ENCODE assay signal across 8 mouse cellular contexts in the genomic region with DNA sequence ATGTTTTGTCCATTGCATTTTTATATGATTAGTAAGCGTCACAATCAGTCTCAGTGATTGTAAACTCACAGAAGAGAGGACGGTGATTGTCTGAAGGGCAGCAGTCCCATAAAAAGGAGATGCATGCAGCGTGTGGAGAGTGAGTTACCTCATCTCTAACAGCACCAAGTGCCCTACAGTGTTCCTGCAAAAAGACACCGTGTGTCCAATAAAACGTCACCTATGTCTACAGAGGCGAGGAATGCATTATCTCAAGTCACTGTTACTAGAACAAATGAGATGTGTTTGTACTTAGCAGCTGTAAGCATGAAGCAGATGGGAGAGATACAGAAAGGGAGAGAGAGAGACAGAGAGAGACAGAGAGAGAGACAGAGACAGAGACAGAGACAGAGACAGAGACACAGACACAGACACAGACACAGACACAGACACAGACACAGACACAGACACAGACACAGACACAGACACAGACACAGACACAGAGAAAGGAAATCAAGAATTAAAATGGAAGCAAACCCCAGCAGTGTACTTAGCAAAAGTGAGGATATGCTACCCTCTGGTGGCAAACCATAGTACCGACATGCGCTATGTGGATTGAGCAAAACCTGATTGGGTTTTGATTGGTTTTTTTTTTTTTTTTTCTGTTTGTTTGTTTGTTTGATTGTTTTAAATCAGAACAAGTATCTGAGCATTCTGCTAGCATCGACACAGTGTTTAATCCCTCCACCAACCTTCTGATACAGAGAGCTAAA.
DNase-seq lines count a peak whose midpoint lies in the region; ATAC-seq and TF ChIP-seq lines count a peak whose summit lies in the region.

No protein-coding gene starts in this region.

- no peaks in the 10 kb centered on the region for H3K4me1 ChIP-seq in liver, adult 2 months (ENCODE audit: control insufficient read depth, insufficient read depth, low read length)
- no peaks in the 10 kb centered on the region for H3K4me1 ChIP-seq in liver, embryonic 11.5 days (replicated peaks; ENCODE audit: control insufficient read depth, insufficient read depth, low read length)
- peaks cover 37% of the 10 kb centered on the region for H3K4me1 ChIP-seq in hindbrain, embryonic 10.5 days (replicated peaks)

- H3K9me3 ChIP-seq in liver, embryonic 11.5 days (ENCODE audit: control insufficient read depth, low read length): no peaks in the 10 kb centered on the region
- no peaks in the 10 kb centered on the region for H3K9me3 ChIP-seq in hindbrain, embryonic 10.5 days

- H3K79me2 ChIP-seq in liver, adult 2 months (ENCODE audit: control insufficient read depth, insufficient read depth, low read length): no peaks in the 10 kb centered on the region

- peak; percentile 38 for TF ChIP-seq CTCF in liver, adult 2 months (IDR thresholded peaks at IDR 0.05; ENCODE audit: low read depth, low read length)

- H3K27me3 ChIP-seq in liver, adult 2 months (ENCODE audit: control insufficient read depth, insufficient read depth, low read length): no peaks in the 10 kb centered on the region; the same call in 1 of the 2 replicates
- H3K27me3 ChIP-seq in liver, embryonic 11.5 days (replicated peaks; ENCODE audit: control insufficient read depth, insufficient read depth, low read length): no peaks in the 10 kb centered on the region
- no peaks in the 10 kb centered on the region for H3K27me3 ChIP-seq in hindbrain, embryonic 10.5 days (ENCODE audit: insufficient read depth, poor library complexity, severe bottlenecking)

- no peak overlapping the region for H3K9ac ChIP-seq in liver, adult 2 months (ENCODE audit: low read depth, low read length)
- no peak overlapping the region for H3K9ac ChIP-seq in liver, embryonic 11.5 days (ENCODE audit: low read depth, low read length)

- WGBS in liver, adult 2 months: 36% methylated on average over 9 of the region's 9 CpGs
- 44% methylated on average over 9 of the region's 9 CpGs for WGBS in liver, embryonic 11.5 days
- 37% methylated on average over 9 of the region's 9 CpGs for WGBS in hindbrain, embryonic 10.5 days

- no peak overlapping the region for H3K27ac ChIP-seq in liver, adult 2 months (replicated peaks; ENCODE audit: insufficient read depth, low read depth, low read length)
- no peak overlapping the region for H3K27ac ChIP-seq in liver, embryonic 11.5 days (ENCODE audit: low read depth, low read length)
- H3K27ac ChIP-seq in hindbrain, embryonic 10.5 days: peak overlapping the region; percentile 76; the same call in 1 of the 2 replicates

- peak; percentile 35 for DNase-seq in liver, adult 2 months (ENCODE audit: extremely low read depth, low read depth, low spot score)
- DNase-seq in liver, embryonic 11.5 days (ENCODE audit: low spot score): no peak
- peak; percentile 66 for DNase-seq in ZHBTc4 (ENCODE audit: low read depth, low spot score)
- DNase-seq in embryo, embryonic 10 days (ENCODE audit: low spot score): peak; percentile 78
- DNase-seq in hindbrain, embryonic 10.5 days (ENCODE audit: low spot score): peak; percentile 33
- peak; percentile 23 to 53 for DNase-seq in layer of hippocampus, adult 8-10 months (ENCODE audit: low spot score in 2 of 2)
- peak; percentile 56 for DNase-seq in telencephalon, adult 2 months (ENCODE audit: low read depth, low spot score)

- no peak for ATAC-seq in liver, embryonic 11.5 days (replicated peaks; ENCODE audit: low FRiP score)
- ATAC-seq in megakaryocyte-erythroid progenitor cell, adult 5-6 weeks (replicated peaks; ENCODE audit: low FRiP score, low TSS enrichment, poor library complexity, severe bottlenecking): peak; percentile 96

- no peaks in the 10 kb centered on the region for H3K36me3 ChIP-seq in liver, adult 2 months (ENCODE audit: control insufficient read depth, insufficient read depth, low read length)
- no peaks in the 10 kb centered on the region for H3K36me3 ChIP-seq in liver, embryonic 11.5 days (ENCODE audit: control insufficient read depth, insufficient read depth, low read length)
- no peaks in the 10 kb centered on the region for H3K36me3 ChIP-seq in hindbrain, embryonic 10.5 days

- no peak overlapping the region for H3K4me2 ChIP-seq in liver, embryonic 11.5 days

- no peak for TF ChIP-seq POLR2A in liver, adult 2 months (IDR thresholded peaks at IDR 0.05; ENCODE audit: extremely low read depth, insufficient read depth, low read length)

- no peak overlapping the region for H3K4me3 ChIP-seq in liver, adult 2 months (ENCODE audit: insufficient read depth, low read depth, low read length)
- H3K4me3 ChIP-seq in liver, embryonic 11.5 days (ENCODE audit: low read depth, low read length): no peak overlapping the region
- no peak overlapping the region for H3K4me3 ChIP-seq in hindbrain, embryonic 10.5 days
